Mouse (Mus musculus): ENCODE data around the gene Ankrd33.
"Not testable (repeated sequence)": the region's sequence is repeated elsewhere in the genome, so short reads cannot be mapped to it uniquely, and the experiment has no call there.

The Ankrd33 gene

GRCm38 (mm10) chr15:101086451-101086850 is 29.1 kb upstream of the Ankrd33 start:
- DNase-seq (ENCODE audit: low read depth, low spot score) = no peak

- no peak for DNase-seq (ENCODE audit: low read depth, low spot score)
These were observed 28.6 kb upstream of the Ankrd33 start for GRCm38 (mm10) chr15:101086956-101087355.

GRCm38 (mm10) chr15:101088291-101088690 is 27.3 kb upstream of the Ankrd33 start:
- DNase-seq (ENCODE audit: low read depth, low spot score) = no peak

DNA sequence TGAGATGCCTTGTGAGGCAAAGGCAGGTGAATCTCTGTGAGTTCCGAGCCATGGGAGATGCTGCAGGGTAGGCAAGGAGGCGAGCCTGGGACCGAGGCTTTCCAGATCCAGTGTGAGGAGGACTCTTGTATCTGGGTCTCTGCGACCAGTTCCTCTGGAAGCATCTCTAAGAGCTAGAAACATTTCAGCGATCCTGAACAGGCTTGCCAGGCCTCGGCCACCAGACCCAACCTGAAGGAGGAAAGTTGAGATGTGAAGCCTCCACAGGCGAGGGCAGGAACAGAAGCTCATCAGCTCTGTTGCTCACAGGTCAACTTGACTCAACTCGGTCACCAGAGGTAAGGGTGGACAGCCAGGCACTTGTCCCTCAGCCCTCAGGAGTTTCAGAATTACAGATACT is 24.0 kb upstream of the Ankrd33 start:
- DNase-seq (ENCODE audit: low read depth, low spot score) = no peak

DNA sequence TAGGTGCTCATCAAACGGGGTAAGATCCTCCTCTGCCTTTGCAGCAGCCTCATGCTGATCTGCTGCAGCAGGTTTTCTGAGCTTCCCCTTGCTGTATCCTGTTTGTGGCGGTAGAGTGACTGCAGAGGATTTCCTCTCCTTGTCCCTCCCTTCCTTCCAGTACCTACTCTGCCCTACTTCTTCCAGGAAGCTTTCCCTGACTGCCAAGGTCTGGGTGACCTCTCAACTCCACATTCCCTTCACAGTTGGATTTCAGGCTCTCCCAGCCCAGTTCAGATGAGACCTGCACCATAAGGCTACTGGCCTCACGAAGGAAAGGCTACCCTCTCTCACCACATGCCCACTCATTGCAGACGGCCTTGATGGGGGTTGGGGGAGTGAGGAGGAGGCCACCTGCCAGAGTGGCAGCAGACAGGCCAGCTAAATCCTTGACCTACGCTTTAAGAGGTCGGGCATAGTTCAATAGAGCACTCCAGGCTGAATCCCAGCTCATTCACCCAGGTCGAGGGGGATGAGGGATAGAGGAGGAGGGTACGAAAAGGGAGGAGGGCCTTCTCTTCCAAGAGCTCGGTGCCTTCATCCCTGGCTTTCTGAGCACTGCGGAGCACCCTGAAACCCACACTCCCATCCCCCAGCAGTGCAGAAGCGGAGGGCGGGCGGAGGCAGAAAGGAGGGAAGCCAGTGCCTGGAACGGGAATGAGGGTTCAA is 23.3 kb upstream of the Ankrd33 start:
- no peak for DNase-seq (ENCODE audit: low read depth, low spot score)

- no peak for DNase-seq (ENCODE audit: low read depth, low spot score)
These were observed 22.5 kb upstream of the Ankrd33 start for GRCm38 (mm10) chr15:101092829-101093648.

GRCm38 (mm10) chr15:101093988-101094387 is 21.6 kb upstream of the Ankrd33 start:
- no peak for DNase-seq (ENCODE audit: low read depth, low spot score)

DNA sequence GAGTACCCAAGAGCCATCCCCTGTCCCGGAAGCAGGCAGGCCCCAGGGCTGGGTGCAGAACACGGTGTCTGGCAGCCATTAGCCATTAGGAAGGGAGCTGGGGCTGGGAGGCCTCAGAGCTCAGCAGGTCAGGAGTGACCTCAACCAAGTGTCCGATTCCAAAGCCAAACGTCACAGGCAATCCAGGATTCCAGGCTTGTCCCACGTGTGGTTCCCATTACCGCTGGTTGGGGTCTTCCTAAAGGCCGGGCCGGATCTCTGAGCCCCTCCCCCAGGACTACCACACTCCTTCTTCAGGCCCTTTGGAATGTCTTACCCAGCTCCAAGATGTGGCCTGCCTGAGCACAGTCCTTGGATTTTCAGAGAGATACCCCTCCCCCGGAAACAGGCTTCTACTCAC is 20.6 kb upstream of the Ankrd33 start:
- DNase-seq (ENCODE audit: low read depth, low spot score) = no peak

DNA sequence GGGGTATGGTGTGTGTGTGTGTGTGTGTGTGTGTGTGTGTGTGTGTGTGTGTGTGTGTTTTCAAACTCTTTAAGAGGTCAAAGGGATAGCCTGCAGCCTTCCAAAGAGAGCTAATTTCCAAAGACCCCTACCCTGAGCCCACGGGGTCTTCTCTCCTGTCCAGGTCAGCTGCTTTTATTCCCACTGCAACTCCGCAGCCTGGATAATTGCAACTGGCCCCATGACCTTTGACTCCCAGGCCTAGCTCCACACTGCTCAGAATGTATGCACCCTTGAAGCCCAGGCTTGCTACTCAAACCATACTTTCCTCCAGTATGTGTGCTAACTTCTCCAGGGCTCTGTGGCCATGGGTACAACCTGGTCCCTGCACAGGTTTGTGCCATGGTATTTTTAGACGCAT is 20.2 kb upstream of the Ankrd33 start:
- DNase-seq (ENCODE audit: low read depth, low spot score) = no peak

- DNase-seq (ENCODE audit: low read depth, low spot score) = no peak
These were observed 17.4 kb upstream of the Ankrd33 start for GRCm38 (mm10) chr15:101097985-101098651.

DNA sequence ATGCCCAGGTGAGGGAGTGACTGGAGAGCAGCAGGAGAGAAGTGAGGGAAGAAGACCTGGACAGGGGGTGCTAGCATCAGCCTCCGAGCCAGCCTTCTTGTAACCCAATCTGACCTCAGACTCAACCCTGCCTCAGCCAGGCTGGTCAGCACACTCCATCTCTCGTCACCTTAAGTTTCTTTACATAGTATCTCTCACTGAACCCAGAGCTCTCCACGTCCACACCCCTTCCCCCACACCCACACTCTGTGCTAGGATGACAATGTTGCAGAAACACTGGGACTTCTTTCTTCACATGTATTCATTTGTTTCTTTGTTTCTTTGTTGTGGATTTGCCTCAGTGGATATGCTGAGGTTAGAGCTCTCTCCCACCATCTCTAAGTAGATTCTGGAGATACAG is 14.6 kb upstream of the Ankrd33 start:
- DNase-seq (ENCODE audit: low read depth, low spot score) = no peak

- no peak for DNase-seq (ENCODE audit: low read depth, low spot score)
These were observed 11.8 kb upstream of the Ankrd33 start for GRCm38 (mm10) chr15:101103605-101104304.

GRCm38 (mm10) chr15:101105496-101105994 is 10.0 kb upstream of the Ankrd33 start:
- DNase-seq (ENCODE audit: low read depth, low spot score) = no peak

- DNase-seq (ENCODE audit: low read depth, low spot score) = no peak
These were observed 9.5 kb upstream of the Ankrd33 start for GRCm38 (mm10) chr15:101106011-101106410.

GRCm38 (mm10) chr15:101107906-101108671 is 7.5 kb upstream of the Ankrd33 start:
- no peak for DNase-seq (ENCODE audit: low read depth, low spot score)

GRCm38 (mm10) chr15:101113176-101113575 is 2.4 kb upstream of the Ankrd33 start:
- DNase-seq (ENCODE audit: low read depth, low spot score) = no peak

DNA sequence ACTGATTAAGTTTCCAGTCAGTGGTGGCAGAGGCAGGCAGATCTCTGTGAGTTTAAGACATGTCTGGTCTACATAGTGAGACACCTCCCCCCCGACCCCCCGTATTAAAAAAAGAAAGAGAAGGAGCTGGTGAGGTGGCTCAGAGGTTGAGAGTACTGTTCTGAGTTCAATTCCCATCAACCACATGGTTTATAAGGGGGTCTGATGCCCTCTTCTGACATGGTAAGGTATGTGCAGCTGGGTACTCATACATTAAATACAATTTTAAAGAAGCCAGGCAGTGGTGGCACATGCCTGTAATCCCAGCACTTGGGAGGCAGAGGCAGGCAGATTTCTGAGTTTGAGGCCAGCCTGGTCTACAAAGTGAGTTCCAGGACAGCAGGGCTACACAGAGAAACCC is 1.8 kb upstream of the Ankrd33 start:
- not testable (repeated sequence) for DNase-seq (ENCODE audit: low read depth, low spot score)

DNA sequence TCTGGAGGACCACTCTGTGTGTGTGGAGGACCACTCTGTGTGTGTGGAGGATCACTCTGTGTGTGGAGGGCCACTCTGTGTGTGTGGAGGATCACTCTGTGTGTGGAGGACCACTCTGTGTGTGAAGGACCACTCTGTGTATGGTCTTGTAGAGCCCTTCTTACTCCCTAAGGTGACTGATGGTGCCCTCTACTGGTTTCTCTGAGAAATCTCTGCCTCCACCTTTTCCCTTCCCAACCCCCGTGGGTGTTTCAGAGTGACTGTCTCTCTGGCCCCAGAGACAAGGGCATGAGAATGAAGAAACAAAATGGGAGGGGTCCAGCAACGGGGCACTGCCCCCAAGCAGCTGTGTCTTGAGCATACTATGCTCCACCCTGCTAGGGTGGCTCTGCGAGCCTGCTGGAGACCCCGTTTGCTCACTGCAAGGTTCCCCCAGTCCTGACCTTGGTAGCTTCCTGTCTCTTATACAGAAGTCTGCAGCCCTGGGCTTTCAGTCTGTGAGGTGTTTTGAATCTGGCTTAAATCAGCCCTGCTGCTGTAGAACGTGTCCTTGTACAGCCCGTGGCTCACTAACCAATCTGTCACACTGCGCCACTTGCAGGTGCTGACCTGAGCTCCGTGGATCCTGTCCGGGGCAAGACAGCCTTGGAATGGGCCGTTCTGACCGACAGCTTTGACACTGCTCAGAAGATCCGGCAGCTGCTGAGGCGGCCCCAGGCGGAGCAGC is 3.0 kb downstream of the Ankrd33 start:
- DNase-seq (ENCODE audit: low read depth, low spot score) = no peak

DNA sequence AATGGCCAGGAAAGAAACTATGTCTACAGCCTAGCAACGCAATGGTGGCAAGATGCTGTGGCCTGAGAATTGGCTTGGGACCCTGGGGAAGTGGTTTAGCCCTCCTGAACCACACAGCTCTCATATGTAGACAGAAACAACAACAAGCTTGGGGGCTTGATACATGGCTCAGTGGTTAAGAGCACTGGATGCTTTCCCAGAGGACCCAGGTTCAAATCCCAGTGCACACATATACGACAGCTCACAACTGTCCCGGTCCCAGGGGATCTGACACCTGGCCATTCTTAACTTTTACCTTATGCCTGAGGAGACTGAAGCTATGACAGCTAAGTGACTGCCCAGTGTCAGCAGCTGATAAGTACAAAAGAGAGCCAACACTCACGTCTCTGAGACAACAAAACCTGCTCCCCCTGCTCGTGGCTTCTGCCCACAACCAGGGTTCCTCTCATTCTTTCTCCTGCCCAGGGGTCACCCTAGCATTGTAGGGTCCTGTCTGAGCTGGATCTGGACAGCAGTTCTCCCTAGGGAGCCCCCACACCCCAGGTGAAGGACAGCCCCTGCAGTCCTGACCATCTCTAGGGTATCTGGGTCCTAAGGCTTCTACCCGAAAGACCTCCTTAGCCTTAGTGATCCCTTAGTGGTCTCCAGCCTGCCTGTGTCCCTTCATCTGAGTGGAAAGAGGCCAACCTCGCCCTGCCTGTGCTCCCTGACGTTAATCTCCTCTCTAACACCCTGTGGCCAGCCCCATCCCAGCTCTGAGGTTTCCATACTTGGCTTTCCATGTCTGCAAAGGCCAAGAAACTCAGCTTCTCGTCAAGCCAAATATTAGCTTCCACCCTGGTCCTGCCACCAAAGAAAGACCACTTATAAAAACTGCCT is 6.1 kb downstream of the Ankrd33 start:
- DNase-seq (ENCODE audit: low read depth, low spot score) = no peak

Measured in c-Kit-negative CD71-positive TER-119-positive erythroid progenitor cells, embryonic 14.5 days (primary cell).